Mouse (Mus musculus): ENCODE results near the gene Mamld1.
A peak's percentile ranks its signal among the peaks of the same experiment; 100 is the strongest.
"Not testable (repeated sequence)": the region's sequence is repeated elsewhere in the genome, so short reads cannot be mapped to it uniquely, and the experiment has no call there.

Gene Mamld1

DNA sequence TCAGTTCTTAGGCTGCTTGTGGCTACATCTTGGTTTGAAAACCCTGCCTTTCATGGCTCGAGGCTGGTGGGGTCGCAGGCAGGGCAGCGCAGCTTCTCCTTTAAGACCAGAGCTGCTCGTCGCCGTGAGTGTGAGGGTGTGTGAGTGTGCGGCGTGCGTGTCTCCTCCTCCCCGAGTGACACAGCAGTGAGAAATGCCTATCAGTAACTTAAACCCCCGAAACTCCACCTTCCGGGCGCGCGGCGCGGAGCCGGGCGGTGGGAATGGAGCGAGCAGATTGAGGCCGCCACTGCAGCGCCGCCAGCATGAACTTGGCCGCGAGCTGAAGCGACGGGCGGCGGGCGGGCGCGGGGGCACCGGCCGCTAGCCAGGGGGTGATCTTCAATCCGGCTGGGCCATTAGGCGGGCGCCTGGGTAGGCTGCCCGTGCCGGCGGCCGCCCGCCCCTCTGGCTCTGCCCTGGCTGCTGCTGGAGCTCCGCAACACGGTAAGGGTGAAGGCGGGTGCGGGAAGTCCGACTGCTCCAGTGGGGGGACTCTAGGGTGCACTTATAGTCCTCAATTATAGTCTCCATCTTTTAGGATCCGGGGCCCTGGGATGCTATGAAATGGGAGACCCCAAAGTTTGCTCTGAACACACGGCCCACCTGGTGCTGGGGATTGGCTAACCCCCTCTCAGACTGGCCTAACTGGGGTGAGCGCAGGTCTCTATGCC lies at the start of gene Mamld1:
Mamld1 (plus strand) TSS at position 393 of the 713 bp plus-strand sequence.
- DNase-seq, result peak; percentile 87

DNA sequence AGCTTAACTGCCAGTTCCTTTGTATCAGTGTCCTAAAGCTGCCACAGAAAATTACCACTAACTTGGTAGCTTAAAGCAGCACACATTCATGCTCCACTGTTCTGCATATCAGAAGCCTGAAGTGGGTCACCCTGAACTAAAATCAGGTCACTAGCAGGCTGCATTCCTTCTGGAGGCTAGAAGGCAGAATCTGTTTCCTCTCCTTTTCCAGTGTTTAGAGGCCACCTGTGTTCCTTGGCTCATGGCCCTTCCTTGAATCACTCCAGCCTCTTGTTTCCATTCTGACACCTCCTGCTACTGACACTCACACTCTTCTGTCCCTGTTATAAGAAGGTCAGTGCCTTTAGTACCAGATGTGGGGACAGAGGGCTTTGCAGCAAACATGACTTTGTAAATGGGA lies 25.3 kb upstream of the Mamld1 start:
- peak; percentile 65 for DNase-seq

DNA sequence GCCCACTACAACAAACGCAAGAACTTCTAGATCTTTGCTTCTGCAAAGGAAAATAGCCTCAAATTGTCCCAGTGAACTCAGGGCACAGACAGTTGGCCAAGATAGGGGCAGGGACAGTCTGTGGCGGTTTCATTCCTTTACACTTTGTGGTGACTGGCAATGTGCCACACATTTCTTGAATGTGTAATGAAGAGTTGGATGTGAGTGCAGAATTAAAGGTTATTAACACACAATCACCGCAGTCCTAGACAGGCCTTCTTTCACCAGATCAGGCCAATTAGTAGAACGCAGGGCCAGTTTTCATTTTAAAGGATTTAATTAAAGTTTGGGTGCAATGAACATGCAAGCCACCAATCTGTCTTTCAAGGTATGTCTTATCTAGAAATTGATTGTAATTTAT lies 22.0 kb upstream of the Mamld1 start:
- DNase-seq, result no peak

DNA sequence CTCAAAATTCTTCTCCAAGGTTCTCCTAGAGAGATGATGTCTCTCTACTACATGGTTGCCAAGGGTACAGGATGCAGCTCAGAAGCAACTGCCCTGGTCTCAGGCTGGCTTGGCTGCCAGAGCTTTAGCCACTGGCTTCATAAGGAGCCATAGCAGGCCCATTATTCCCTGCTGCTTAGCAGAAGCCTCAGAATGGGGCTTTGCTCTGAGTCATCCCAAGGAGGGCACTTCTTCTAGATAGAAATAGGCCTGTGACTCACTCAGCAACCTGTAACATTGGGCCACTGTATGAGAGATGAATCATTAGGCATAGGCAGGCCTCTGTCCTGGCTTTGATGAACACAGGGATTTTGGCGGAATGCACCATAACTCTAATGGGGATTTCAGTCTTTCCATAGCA lies 21.1 kb upstream of the Mamld1 start:
- DNase-seq, result not testable (repeated sequence)

DNA sequence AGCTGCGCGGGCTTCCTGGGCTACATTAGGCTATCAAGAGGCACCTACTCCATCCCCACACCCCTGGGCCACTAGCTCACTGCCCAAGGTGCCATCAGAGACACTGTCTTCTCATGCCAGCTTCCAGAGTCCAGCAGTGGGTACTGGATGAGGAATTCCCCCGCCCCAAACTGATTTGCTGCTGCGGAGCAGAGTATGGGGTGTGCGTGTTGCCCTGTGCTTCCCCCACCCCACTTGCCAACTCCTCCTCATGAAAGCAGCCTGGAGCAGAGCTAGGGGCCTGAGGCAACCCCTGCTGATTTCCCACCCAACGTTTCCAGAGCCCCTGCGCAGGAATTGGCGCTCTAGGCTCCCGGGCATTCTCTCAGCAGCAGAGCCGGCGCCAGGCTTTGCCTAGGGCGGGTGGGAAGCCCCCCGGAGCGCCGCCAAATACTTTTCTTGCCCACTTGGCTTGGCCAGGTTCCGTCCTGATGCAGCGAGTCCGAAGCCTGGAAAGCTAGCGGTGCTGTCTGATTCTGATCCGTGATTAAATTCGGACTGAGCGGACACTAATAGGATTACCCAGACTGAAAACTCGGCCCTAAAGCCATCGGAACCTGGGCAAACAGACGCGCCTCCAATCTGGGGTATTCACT lies 738 bp downstream of the Mamld1 start:
- DNase-seq, result peak; percentile 51

DNA sequence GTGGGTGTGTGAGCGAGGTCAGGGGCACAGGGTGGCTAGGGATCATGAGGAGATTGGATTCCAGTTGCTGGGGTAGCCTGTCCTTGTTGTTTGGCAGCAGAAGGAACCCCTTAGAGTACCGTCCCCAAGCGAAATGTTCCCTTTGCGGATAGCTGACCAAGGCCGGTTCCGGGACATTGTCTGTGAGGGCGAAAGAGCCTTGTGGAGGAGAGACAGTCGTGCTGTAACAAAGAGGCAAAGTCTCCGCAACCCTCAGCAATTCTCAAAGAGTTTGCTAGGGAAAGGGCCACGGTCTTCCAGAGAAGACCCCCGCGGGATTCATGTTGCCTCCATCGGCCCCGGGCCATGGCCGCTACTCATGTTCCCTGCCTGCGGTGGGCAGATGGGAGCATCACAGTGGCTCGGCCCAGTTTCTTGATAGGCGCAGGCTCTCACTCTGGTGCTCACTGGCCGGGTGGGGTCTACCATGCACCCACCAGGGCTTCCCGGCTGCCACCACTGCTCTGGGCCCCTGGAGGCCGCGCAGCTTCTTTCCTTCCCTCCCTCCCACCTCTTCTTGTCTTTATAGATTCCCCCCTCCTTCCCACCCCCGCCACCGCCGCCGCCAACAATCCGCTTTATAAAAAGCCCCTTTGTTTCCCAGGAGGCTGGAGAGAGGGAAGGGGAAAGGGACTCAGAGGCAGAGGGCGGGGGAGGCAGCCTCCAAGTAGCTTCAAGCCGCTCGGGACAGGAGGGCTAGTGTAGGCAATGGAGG lies 1.5 kb downstream of the Mamld1 start:
- peak; percentile 50 for DNase-seq

DNA sequence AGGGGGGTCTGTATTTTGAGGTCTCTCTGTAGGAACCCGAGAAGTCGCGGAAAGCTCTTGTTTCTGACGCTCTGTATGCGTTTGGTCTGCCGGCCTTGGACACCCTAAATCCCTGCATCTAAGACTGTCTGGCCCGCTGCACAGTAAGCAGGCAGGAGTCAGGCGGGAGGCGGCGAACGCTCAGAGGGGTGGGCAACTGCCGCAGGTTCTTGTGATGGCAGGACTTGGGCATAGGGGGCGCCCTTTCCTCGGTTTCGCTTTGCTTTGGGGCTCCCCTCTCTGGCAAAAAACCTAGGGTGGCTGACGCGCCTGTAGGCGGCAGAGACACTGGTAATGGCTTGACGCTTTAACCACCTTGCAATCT lies 2.0 kb downstream of the Mamld1 start:
- peak; percentile 87 for DNase-seq

DNA sequence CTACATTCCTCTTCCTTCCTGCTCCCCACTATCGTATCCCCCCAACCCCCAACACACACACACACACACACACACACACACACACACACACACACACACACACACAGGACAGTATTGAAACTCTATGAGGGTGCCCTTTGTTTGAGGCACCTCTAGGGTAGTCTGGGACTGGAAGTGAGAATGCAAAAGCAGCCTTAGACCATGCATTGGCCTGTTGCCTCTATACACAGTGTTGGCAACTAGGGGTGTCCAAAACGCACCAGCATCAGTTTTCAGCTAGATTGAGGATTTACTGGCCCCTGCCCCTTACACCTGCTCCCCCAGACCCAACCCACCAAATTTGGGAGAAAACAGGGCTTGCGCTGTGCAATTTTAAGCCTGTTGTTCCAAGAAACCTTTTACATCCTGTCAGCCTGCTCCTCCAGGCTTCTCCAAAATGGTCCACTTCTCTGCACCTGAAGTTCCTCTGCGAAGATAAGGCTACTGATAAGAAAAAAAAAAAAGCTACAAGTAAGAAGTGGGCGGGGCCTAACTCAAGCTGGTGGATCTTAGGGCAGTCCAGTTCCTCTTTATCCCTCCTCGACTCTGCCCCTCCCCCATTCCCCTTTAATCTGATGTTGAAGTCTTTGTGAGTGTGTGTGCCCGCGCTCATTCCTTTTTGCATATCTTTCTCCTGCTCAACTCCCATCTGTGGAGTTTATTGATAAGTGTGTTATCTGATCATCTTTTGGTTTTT lies 2.6 kb downstream of the Mamld1 start:
- peak; percentile 54 for DNase-seq

DNA sequence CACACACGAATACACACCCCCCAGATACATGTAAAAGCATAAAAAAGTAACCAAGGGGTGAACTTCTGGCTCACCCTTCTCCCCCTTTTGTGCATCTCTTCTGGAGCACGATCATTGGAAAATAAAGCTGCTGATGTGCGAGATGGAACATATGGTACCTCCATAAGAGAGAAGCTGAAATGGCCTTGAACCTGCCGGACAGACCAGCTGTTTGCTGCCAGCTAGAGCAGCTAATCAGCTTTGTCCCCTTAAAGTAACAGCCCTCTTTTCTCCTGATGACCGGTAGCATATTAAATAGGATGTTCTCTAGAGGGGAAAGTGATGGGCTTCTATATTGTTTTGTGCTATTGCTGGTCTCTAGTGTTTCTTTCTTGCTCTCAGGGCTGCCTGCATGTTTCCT lies 3.2 kb downstream of the Mamld1 start:
- no peak for DNase-seq

DNA sequence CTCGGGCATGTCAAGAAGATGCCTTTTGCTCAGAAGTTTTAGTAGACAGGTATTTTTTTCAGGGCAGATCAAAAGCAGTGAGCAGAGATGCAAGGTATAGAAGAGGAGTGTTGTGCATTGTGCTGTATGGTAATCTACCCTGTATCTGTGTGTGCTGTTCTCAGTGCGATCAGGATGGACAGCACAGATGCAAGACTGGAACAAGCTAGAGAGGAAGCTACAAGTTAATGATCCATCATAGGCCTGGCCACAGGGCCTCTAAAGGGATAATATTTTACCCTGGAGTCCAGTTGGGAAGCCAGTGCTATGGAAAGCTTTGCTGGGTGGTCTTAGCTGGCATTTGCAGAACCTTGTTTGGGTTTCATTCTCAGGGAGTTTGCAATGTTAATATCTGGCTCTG lies 6.9 kb downstream of the Mamld1 start:
- DNase-seq, result no peak

DNA sequence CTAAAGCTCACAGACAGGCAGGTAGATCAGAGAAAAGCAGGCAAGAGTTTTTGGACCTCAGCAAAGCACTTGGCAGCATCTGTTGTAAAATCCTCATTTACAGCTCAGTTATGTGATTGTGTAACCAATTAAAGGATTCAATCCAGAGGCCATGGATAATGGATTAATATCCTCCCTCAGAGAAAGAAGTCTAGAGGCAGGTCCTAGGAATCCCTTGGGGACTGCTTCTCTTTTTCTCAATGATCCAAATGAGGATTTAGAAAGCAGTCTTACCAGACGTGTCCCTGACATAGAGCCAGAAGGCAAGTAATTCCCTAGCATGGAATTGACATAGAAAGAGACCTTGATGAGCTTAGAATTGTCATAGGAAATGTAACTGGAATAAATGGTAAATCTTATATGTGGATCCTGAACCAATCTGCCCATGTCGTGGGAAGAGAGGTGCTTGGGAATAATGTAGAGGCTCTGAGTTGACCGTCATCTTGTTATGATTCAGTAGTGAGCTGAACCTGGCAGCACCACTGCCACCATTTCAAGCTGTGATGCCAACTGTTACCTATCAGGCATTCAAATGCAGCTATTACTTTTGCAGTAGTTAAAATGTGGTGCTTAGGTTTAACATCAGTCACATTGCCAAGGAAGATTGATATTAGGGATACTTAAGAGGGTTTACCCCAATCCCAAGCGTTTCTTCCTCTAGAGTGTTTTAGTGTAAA lies 35.2 kb downstream of the Mamld1 start:
- peak; percentile 82 for DNase-seq

DNA sequence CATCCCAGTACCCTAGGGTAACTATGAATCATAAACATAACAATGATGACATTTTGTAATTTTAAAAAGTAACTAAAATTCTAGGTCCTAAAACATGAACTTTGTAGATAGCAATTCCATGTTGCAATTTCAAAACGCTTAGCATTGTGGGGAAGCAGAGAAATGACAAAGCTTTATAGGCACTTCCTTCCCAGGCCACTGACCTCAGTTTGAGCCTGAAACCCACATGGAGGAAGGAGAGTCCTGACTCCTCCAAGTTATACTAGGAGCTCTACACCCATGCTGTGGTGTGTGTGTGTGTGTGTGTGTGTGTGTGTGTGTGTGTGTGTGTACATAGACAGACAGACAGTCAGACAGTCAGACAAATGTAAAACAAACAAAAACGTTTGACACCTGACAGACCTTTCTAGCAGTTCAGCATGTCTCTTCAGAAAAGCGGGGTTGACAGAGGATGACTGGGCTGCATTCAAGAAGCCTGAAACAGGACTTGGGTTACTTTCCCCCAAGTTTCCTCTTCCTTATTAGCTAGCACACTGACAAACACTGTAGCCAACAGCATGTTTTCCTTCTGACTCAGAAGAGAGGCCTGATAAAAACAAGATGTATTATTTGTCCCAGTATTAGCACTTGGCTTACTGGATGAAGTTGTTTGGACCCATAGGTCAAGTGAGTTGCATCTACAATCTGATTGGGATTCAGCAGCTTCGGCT lies 37.5 kb downstream of the Mamld1 start:
- DNase-seq, result no peak

DNA sequence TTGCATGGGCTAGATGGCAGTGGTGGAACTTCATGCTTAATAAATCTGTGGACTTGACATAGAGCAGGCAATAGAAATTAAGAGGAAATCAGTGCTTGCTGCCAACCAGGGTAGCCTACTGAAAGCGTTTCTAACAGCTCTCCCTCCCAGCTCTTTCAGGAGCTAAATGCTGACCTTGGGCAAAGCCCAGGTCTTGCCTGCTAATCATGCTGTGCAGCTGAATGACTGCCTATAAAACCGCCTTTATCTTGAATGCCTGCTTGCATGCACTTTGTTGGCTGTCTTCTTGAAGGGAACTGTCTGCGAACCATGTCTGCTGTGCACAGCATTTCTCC lies 38.0 kb downstream of the Mamld1 start:
- DNase-seq, result no peak

DNA sequence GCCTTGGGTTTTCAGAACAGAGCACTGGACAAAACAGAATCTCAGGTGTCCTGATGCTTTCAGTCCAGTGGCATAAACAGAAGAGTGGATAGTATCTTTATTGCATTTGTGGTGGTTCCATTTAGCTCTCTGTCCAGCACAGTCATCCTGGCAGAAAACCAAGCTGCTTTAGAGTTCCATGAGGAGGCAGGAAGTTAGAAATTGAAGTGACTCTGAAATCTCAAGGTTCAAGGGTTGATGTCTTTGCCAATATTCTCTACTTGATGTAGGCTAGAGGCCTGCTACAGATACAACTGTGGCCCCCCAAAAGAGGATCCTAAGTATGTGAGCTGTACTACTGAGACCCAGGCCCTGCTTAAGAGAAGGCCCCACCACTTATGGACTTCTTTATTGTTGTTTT lies 55.8 kb downstream of the Mamld1 start:
- peak; percentile 58 for DNase-seq

DNA sequence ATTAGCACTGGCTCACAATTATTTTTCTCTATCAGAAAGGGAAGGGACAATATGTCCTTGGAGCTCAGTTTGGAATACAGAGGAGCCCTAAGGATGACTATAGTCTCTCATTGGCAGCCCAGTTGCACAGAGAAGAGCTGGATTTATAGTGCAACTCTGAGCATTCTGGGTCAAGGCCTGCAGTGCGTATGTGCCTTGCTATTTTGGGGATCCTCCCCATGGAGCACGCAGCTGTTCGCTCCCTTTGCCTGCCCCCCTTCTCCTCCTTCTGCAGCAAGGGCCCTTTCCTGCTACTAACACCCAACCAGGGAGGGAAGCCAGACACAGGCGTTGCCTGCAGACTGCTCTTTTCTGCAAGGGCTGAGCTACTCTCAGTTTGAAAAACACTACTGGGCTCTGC lies 56.3 kb downstream of the Mamld1 start:
- DNase-seq, result peak; percentile 92

DNA sequence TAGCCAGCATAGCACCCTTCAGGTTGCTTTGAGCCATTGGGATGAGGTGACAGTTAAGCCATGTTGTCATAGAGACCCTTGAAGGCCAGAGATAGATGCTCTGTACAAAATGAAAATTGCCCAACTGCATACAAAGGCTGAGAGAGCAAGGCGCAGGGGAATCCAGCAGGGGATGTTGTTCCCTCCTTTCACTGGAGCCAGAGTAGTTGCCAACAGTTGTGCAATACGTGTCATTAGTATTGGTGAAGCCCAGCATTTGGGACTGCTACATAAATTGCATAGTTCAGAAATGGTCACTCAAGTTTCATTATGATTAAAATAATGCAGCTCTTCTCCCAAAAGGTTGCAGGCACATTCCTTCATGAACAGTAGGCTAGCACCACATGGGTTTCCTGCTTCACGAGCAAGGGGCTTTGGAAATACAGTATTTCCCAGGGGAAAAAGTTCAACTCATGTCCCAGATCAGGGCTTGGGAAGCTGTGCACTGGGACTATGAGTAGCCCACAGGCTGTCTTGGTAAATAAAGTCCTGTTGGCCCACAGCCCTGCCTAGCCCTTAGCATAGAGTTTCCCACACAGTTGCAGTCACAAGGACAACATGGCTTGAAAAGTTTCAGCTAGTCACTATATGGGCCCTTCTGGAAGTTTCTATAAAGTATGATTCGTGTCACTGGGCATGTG lies 58.1 kb downstream of the Mamld1 start:
- DNase-seq, result no peak

DNA sequence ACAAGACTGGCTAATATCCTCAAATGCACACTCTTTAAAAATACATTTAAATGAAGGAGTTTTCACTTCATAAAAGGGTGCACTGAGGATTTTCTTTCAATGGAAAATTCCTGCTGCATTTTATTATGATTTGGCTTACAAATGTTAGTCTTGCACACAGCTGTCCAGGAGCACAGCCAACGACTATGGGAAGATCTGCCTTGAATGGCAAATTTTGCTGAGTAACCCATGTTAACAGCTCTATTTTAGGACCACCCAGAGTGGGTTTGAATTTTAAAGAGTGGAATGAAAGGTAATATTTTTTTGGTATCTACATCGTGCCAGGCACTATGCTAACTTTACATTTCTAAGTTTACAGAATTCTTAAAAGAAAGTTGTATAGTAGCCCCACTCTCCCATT lies 60.3 kb downstream of the Mamld1 start:
- DNase-seq, result no peak

DNA sequence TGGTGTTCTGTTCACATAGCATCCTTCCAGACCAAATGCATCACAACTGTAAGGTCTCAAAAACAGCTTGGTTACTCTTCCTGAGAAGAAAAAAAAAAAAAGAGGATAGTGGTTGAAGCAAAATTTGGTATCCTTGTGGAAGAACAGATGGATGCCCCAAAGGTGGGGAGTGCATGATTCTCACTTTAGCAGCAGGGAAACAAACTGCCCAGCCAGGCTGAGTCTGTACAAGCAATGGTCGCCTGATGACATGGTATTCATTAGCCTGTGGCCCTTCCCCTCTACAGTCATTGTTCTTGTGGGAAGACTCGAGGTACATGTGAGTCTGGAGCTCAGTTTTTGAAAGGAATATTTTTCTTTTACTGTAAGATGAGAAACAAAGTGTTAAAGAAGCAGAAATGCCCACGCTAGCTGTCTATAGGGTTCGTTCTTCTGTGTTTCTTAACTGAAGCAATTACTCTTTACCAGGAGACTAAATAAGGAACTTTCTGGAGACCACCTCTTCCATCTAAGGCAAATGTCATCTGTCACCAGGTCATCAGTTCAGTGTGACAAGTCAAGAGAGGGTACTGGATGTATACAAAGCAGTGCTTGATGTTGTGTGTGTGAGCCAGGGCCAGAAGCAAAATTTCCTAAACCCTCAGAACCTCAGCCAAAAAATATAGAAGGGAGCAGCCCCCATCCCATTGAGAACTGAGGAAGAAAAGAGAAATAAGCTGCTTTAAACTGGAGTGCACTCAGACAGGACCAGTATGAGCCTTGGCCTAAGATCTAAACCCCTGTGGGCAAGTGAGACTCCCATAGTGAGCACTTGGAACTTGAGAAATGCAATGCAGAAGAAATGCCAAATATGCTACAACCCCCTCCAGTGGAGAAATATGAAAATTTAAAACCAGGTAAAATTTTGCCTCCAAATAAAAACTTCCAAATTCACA lies 72.6 kb downstream of the Mamld1 start:
- peak; percentile 74 for DNase-seq

DNA sequence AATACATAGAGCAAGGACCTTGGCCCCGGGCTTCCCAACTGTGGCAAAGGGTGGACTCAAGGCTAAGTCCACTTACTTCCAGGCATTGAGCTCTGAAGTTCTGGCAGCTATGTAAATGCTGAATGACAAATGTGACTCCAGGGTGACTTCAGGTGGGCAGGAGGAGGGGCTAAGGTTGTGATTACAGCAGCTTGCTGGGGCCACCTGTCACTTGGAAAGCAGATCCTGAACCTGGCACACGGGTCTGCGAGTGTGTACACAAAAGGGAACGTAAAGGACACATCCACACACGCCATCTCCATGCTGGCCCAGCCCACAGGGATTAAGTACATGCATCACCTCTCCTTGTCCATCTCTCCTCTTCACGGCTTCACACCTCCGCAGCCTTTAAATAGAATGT lies 75.0 kb downstream of the Mamld1 start:
- DNase-seq, result peak; percentile 69

DNA sequence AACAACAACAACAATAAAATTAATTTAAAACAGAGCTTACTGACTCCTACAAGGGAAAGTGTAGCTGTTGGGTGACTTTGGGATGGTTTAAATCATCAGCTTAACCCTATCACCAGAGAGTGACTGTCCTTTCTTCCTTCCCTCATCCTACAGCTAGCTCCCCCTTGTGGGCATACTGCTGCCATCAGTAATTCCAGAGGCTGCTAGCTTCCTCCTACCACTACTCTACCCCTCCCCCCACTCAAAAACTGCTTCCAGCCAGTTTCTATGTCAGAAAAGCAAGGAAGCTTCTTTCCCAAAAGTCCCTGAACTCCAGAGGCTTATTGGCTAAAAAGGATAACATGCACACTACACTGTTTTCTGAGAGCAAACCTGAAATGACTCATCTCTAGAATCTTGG lies 81.4 kb downstream of the Mamld1 start:
- no peak for DNase-seq

Data from cerebellum, adult 9-10 months (tissue).